Mouse (Mus musculus): Measurements from ENCODE around the gene Ube2o.

DNA sequence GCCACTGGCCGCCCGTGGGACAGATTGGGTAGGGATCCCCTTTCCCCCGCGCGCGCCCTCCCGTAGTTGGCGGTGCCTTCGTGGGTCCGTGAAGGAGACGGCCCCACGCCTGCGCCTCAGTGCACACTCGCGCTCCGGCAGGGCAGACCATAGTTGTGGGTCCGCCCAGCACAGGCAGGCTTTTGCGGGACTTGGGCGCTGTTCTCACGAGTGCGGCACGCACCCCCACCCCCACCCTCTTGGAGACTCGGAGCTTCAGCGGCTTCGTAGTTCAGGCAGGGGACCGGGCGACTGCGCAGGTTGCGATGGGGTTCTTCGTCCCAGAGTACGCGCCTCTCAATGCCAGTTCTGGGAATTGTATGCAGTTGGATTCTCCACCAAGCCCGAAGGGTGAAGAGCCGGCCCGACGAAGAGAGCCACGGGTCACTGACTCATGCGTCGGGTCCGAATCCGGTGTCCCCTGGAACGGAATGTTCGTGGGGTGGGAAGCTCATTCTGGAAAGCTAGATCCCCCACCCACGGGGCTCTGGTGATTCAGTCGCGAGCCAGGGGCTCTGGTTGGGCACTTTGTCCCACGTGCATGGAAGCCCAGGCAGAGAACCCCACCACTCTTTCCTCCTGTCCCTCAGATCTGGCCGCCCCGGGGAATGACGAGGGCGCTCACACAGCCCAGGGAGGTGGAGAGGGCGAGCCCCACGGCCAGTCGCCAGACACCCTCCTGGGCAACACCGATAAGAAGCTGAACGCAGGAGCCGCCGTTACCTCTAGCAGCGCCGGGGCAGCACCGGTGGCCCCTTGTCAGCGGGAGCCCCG is 47.7 kb downstream of the Ube2o start:
- TF ChIP-seq CTCF (IDR thresholded peaks at IDR 0.05; ENCODE audit: low read depth) (no peak), EP300 (IDR thresholded peaks at IDR 0.05; ENCODE audit: low read depth) (peak; percentile 74)
